Mouse (Mus musculus) left cerebral cortex, adult 8-10 months (tissue): Measurements from ENCODE around the gene Gm45208. TPM values are rescaled to one million over a fixed set of nuclear protein-coding genes. Genes with fewer than 3 reads are reported as not detected.
A peak's percentile ranks its signal among the peaks of the same experiment; 100 is the strongest.

Experiments
- DNase-seq, 2 experiments: peaks; one replicate each; pipeline ENCODE4 v3.0.0; 2022; ENCODE audit warnings: low spot score in 2 of 2
- total RNA-seq, 4 experiments: library from RNA; stranded (reverse); gene quantifications; 2 replicates each; pipeline ENCODE4 v1.2.4; 2022

Gene Gm45208
- total RNA-seq, 4 experiments from 2014 or later = 0.74 TPM; not detected in 3

DNA sequence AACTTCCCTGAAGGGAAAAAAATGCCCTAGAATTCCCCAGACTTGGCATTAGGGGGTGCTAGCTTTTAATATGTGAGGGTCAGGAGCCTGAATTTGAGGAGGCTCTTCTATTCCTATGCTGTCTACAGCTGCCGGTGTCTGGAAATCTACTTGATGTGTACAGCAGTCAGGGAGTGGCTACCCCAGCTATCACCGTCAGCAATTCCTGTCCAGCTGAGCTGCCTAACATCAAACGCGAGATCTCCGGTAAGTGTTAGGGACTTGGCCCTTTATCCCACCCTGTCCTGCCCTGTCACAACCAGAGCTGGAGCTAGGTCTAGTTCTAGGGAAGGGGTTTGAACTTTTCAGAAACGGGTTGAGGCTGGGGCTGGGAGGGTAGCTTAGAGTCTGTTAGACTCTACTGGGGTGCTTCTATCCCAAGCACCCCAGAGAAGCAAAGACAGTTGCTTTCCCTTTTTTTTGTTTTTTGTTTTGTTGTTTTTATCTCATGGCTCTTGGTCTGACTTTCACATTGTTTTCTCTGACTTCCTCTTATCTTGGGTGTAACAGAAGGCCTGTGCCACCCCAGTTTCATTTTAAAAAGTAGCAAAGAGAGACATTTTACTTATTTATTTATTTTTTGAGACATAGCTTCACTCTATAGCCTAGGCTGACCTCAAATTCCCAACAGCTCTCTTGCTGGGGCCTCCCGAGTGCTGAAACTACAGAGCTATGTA lies 47.4 kb downstream of the Gm45208 start:
- no peak for DNase-seq

DNA sequence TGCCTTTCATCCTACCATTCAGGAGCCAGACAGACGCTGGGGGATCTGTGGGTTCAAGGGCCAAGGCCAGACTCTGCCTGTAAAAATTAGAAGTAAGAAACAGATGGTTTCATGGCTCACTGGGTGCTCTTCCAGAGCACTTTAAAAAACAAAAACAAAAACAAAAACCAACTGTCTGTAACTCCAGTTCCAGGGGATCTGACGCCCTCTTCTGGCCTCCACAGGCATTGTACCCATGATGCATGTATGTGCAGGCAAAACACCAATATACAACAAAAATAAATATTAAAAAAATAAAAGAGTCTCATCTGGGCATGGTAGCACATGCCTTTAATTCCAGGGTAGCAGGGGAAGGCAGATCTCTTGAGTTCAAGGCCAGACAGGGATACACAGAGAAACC lies 50.7 kb downstream of the Gm45208 start:
- DNase-seq = no peak

DNA sequence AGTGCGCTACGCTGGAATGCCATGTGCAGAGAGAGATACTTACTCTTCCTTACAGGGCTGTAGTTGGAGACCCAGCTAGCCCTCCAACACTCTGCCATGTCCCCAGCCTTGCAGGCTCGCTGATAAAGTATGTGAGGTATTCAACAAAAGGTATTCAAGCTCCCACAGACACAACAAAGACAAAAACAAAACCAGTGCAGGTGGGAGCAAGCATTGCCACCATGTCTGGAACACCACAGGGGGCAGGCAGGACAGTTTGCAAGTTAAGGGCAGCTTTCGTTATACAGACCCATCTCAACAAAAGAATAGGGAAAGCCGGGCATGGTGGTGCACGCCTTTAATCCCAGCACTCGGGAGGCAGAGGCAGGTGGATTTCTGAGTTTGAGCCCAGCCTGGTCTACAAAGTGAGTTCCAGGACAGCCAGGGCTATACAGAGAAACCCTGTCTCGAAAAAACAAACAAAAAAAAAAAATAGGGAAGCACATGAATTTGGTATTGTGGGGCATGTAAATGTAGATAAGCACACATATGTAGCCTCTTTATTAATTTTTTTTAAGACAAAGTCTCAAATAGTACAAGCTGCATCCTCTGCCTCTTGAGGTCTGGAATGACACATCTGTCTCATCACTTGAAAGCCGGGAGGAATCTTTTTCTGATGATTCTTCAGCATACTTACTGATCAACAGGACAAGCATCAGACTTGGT lies 53.6 kb downstream of the Gm45208 start:
- DNase-seq = no peak

DNA sequence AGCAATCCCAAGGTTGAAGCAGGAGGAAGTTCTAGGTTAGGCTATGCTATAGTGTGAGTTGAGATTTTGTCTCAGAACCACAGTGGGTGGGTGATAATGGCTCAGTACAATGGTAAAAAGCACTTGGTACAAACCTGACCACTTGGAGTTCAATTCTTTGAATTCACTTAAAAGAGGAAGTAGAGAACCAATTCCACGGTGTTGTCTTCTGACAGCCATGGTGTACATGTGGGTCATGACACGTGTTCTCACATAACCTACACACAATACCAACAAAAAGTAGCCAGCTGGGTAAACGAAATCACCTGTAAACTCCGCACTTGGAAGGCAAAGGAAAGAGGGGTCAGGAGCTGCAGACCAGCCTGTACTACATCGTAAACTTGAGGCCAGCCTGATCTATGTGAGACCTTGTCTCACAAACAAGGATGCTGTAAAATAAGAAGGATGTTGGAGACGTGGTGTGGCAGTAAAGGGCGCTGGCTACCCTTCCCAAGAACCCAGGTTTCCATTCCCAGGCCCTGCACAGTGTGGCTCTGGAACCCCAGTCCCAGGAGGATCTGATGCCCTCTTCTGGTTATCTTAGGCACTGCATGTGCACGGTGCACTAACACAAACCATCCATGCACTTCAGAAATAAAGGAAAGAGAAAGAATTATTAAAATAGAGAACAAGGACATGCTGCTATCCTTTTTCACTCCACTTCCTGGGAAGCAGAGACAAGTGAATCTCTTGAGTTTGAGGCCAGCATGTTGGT lies 54.5 kb downstream of the Gm45208 start:
- peak in 1 of 2 experiments; percentile 26 for DNase-seq

DNA sequence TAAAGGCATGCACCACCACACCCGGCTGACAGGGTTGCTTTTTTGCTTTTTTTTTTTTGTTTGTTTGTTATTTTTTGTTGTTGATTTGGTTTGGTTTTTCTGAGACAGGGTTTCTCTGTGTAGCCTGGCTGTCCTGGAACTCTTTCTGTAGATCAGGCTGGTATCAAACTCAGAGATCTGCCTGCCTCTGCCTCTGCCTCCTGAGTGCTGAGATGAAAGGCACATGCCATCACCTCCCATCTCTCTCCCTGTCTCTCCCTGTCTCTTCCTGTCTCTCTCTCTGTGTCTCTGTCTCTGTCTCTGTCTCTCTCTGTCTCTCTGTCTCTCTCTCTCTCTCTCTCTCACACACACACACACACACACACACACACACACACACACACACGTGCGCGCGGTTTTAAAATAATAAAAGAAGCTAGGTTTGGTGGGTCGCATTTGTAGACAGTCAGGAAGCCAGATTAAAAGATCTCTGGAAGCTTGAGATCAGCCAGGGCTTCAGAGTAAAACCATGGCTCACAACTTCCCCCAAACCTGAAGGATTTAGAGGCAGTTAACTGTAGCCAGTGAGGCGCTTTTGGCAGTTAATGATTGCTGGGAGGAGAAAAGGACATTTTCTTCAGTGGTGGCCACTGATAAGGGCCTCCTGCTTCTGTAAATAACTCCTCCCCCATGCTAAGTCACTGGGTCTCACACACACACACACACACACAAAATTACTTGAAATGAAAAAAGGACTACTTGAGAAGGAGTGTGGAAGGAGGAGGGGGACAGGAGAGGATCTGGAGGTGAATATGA lies 56.6 kb downstream of the Gm45208 start:
- DNase-seq = no peak

DNA sequence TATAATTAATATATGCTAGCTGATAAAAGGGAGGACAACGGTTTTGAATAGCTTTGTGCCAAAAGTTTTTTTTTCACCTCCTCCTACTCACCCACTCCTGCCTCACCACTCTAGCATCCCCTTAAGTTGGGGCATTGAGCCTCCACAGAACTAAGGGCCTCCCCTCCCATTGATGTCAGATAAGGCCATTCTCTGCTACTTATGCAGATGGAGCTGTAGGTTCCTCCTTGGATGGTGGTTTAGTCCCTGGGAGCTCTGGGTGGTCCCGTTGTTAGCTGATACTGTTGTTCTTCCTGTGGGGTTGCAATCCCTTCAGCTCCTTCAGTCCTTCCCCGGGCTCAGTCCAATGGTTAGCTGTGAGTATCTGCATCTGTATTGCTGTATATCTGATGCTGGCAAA lies 57.2 kb downstream of the Gm45208 start:
- DNase-seq = no peak

Other genes starting within 250 kb of the Gm45208 start
- gene Foxp3, start 148.6 kb upstream of the Gm45208 start, total RNA-seq = under 1 TPM in 1 of 4 experiments, not detected in 3; 0.18 TPM
- 10 to 100 TPM; 21.4 to 30.0 (median 22.8) TPM for gene Ppp1r3f, start 148.0 kb upstream of the Gm45208 start, total RNA-seq
- gene Ccdc22, start 116.7 kb upstream of the Gm45208 start, total RNA-seq = 10 to 100 TPM; 25.5 to 31.1 (median 29.7) TPM
- gene Cacna1f, start 115.2 kb upstream of the Gm45208 start, total RNA-seq = under 1 TPM in 3 of 4 experiments, not detected in 1; 0.07 to 0.14 (median 0.11) TPM
- 1,000 to 10,000 TPM; 1,778 to 2,065 (median 1,954) TPM for gene Syp, start 83.8 kb upstream of the Gm45208 start, total RNA-seq
- 1 to 10 TPM; 1.7 to 2.9 (median 2.6) TPM for gene Prickle3, start 65.0 kb upstream of the Gm45208 start, total RNA-seq
- gene Plp2, start 50.9 kb upstream of the Gm45208 start, total RNA-seq = 10 to 100 TPM in 2 of 4 experiments, 1 to 10 TPM in 2; 6.3 to 11.0 (median 10.2) TPM
- under 1 TPM in 3 of 4 experiments, not detected in 1; 0.26 to 0.46 (median 0.26) TPM for gene Magix, start 41.0 kb upstream of the Gm45208 start, total RNA-seq
- 10 to 100 TPM; 32.9 to 36.4 (median 33.5) TPM for gene Gpkow, start 25.1 kb upstream of the Gm45208 start, total RNA-seq
- gene Wdr45, start 7.9 kb upstream of the Gm45208 start, total RNA-seq = 10 to 100 TPM; 59.1 to 71.0 (median 67.8) TPM
- gene Praf2, start 6.2 kb downstream of the Gm45208 start, total RNA-seq = 100 to 1,000 TPM in 3 of 4 experiments, 10 to 100 TPM in 1; 93.3 to 107 (median 103) TPM
- gene Ccdc120, start 28.7 kb downstream of the Gm45208 start, total RNA-seq = 10 to 100 TPM; 15.7 to 26.0 (median 17.6) TPM
- gene Tfe3, start 40.3 kb downstream of the Gm45208 start, total RNA-seq = 10 to 100 TPM; 34.5 to 36.0 (median 35.1) TPM
- 100 to 1,000 TPM; 106 to 111 (median 107) TPM for gene Gripap1, start 67.5 kb downstream of the Gm45208 start, total RNA-seq
- gene Kcnd1, start 100.0 kb downstream of the Gm45208 start, total RNA-seq = 10 to 100 TPM in 3 of 4 experiments, 1 to 10 TPM in 1; 7.6 to 10.9 (median 10.4) TPM
- 10 to 100 TPM; 76.2 to 84.7 (median 78.7) TPM for gene Otud5, start 119.1 kb downstream of the Gm45208 start, total RNA-seq
- gene Pim2, start 156.0 kb downstream of the Gm45208 start, total RNA-seq = 10 to 100 TPM; 45.5 to 49.9 (median 46.2) TPM
- 10 to 100 TPM; 28.2 to 47.5 (median 42.3) TPM for gene Slc35a2, start 161.8 kb downstream of the Gm45208 start, total RNA-seq
- gene Pqbp1, start 177.0 kb downstream of the Gm45208 start, total RNA-seq = 10 to 100 TPM; 79.2 to 89.9 (median 84.2) TPM
- gene Timm17b, start 177.1 kb downstream of the Gm45208 start, total RNA-seq = 10 to 100 TPM; 22.9 to 33.3 (median 29.3) TPM
- not detected for gene Gm10491, start 185.6 kb downstream of the Gm45208 start, total RNA-seq
- gene Gm10490, start 187.3 kb downstream of the Gm45208 start, total RNA-seq = 1 to 10 TPM in 1 of 4 experiments, not detected in 3; 1.4 TPM
- gene Pcsk1n, start 197.6 kb downstream of the Gm45208 start, total RNA-seq = 100 to 1,000 TPM; 412 to 461 (median 441) TPM
- not detected for gene Eras, start 206.4 kb downstream of the Gm45208 start, total RNA-seq
- 10 to 100 TPM; 45.1 to 52.4 (median 46.9) TPM for gene Hdac6, start 225.6 kb downstream of the Gm45208 start, total RNA-seq